Mouse (Mus musculus): ENCODE results near the gene Arsb. TPM values are rescaled to one million over a fixed set of nuclear protein-coding genes. Genes with fewer than 3 reads are reported as not detected.
"Not testable (repeated sequence)": the region's sequence is repeated elsewhere in the genome, so short reads cannot be mapped to it uniquely, and the experiment has no call there.

Gene Arsb
- polyA plus RNA-seq, 1 experiment from 2014 or later, result 8.9 TPM

DNA sequence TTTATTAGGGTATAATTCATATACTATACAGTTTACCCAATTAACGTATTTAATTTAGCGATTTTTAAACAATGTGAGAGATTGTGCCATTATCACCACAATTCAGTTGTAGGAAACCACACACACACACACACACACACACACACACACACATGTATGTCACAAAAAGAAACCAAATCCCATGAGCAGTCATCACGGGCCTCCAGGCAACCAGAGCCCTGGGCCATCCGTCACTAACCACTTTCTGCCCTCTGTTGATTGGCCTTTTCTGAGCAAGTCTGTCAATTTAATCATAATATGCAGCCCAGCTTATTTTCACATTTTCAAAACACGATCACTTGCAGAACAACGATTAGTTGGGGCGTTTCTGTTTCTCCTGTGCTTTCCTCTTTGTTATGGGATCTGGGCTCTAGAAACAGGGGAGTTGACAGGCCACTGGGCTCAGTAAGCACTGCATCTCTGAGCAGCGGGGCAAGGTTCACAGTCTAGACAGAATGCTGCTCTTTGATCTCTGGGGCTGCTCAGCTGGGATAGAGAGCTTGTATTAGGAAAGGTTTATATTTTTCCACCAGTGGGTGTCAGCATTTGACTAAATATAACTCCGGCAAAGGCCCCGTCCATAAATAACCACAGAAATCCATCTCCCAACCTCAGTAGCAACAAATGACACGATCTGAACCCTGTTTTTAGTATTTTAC lies 21.7 kb downstream of the Arsb start:
- Histone ChIP-seq H3K27ac (replicated peaks) (no peak overlapping the region), H3K36me3 (no peaks in the 10 kb centered on the region), H3K27me3 (replicated peaks) (peaks cover 4% of the 10 kb centered on the region; the same call in 1 of the 2 replicates), H3K4me3 (replicated peaks) (no peak overlapping the region), H3K4me1 (peaks cover 8% of the 10 kb centered on the region), H3K9me3 (replicated peaks) (no peaks in the 10 kb centered on the region), H3K4me2 (no peak overlapping the region), H3K9ac (replicated peaks) (no peak overlapping the region)
- 54% methylated on average over 11 of the region's 11 CpGs for WGBS
- ATAC-seq (ENCODE audit: low FRiP score), result peak; percentile 75

- Histone ChIP-seq H3K4me2 (no peak overlapping the region), H3K27me3 (replicated peaks) (peaks cover 4% of the 10 kb centered on the region; the same call in 1 of the 2 replicates), H3K4me1 (peaks cover 8% of the 10 kb centered on the region), H3K36me3 (no peaks in the 10 kb centered on the region), H3K4me3 (replicated peaks) (no peak overlapping the region), H3K27ac (replicated peaks) (no peak overlapping the region), H3K9me3 (replicated peaks) (no peaks in the 10 kb centered on the region), H3K9ac (replicated peaks) (no peak overlapping the region)
- 50% methylated on average over 10 of the region's 10 CpGs for WGBS
- no peak for ATAC-seq (ENCODE audit: low FRiP score)
Measured at GRCm38 (mm10) chr13:93793643-93794182, 22.3 kb downstream of the Arsb start.

DNA sequence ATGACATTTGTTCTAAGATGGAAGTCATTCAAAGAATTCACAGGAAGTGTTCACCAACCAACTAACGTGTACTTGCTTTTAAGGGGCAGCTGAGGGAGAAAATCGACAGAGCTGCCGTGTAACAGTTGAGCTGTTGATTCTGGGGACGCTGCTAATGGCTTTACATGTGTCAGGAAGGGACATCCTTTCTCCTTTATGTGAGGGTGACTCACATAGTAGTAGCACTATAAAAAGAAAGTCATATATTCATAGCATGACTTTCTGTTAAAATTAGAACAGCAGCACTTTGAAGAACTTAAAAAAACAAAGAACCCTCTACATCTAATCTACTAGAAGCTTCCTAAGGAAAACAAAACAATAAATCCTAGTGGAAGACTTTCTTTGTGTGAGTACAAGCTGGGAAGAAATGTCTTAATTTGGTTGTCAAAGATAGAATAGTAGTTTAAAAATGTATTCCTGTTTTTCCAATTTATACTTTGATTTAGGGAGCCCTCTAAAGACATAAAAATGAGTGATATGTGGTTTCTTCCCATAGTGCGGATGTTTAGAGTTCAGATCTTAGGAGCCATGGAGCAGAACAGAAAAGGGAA lies 25.7 kb downstream of the Arsb start:
- Histone ChIP-seq H3K36me3 (no peaks in the 10 kb centered on the region), H3K27ac (replicated peaks) (no peak overlapping the region), H3K27me3 (replicated peaks) (peaks cover 4% of the 10 kb centered on the region; the same call in 1 of the 2 replicates), H3K4me1 (peaks cover 8% of the 10 kb centered on the region), H3K9ac (replicated peaks) (no peak overlapping the region), H3K4me2 (no peak overlapping the region), H3K9me3 (replicated peaks) (no peaks in the 10 kb centered on the region), H3K4me3 (replicated peaks) (no peak overlapping the region)
- ATAC-seq (ENCODE audit: low FRiP score), result no peak
- WGBS, result 85% methylated on average over 5 of the region's 5 CpGs

- ATAC-seq (ENCODE audit: low FRiP score); H3K27me3 ChIP-seq (replicated peaks): not testable (repeated sequence)
- WGBS, result 96% methylated on average over 2 of the region's 2 CpGs
Measured at GRCm38 (mm10) chr13:93810311-93810710, 38.9 kb downstream of the Arsb start.

DNA sequence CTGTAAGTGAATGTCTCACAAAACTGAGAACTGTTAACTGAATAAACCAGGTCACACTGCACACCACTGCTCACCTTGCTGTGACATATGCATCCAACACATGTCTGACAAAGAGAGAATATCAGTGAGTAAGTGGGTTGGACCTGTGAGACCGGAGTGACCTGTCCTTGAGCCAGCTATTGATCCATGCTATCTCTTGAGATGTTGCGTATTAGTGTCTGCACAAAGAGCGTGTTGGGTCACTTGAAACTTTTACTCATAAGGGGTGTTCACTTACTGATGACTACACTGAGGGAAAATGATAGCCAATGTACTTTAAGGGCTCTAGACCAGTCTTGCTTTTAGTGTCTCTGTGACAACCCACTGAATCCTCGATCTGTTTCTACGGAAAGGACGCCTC lies 42.7 kb downstream of the Arsb start:
- WGBS, result 93% methylated on average over 6 of the region's 6 CpGs
- H3K4me3 ChIP-seq (replicated peaks), result no peak overlapping the region
- no peak overlapping the region for H3K4me2 ChIP-seq
- ATAC-seq (ENCODE audit: low FRiP score), result no peak
- H3K27ac ChIP-seq (replicated peaks), result no peak overlapping the region
- H3K27me3 ChIP-seq (replicated peaks), result no peaks in the 10 kb centered on the region
- H3K9me3 ChIP-seq (replicated peaks), result no peaks in the 10 kb centered on the region
- no peaks in the 10 kb centered on the region for H3K4me1 ChIP-seq
- H3K36me3 ChIP-seq, result no peaks in the 10 kb centered on the region
- H3K9ac ChIP-seq (replicated peaks), result no peak overlapping the region

More at GRCm38 (mm10) chr13:93810311-93810710, 38.9 kb downstream of the Arsb start:
- not testable (repeated sequence) for H3K27ac ChIP-seq (replicated peaks); H3K4me2 ChIP-seq; H3K4me1 ChIP-seq; H3K4me3 ChIP-seq (replicated peaks); H3K36me3 ChIP-seq; H3K9me3 ChIP-seq (replicated peaks); H3K9ac ChIP-seq (replicated peaks)

- H3K4me2 ChIP-seq, result no peak overlapping the region
- no peak for ATAC-seq (ENCODE audit: low FRiP score)
- no peaks in the 10 kb centered on the region for H3K27me3 ChIP-seq (replicated peaks)
- H3K27ac ChIP-seq (replicated peaks), result no peak overlapping the region
- no peak overlapping the region for H3K4me3 ChIP-seq (replicated peaks)
- no peaks in the 10 kb centered on the region for H3K4me1 ChIP-seq
- WGBS, result 93% methylated on average over 12 of the region's 12 CpGs
- no peaks in the 10 kb centered on the region for H3K36me3 ChIP-seq
- H3K9ac ChIP-seq (replicated peaks), result no peak overlapping the region
- H3K9me3 ChIP-seq (replicated peaks), result no peaks in the 10 kb centered on the region
Measured at GRCm38 (mm10) chr13:93814676-93815075, 43.2 kb downstream of the Arsb start.

- H3K9ac ChIP-seq (replicated peaks), result no peak overlapping the region
Measured at GRCm38 (mm10) chr13:93815128-93815527, 43.7 kb downstream of the Arsb start.

DNA sequence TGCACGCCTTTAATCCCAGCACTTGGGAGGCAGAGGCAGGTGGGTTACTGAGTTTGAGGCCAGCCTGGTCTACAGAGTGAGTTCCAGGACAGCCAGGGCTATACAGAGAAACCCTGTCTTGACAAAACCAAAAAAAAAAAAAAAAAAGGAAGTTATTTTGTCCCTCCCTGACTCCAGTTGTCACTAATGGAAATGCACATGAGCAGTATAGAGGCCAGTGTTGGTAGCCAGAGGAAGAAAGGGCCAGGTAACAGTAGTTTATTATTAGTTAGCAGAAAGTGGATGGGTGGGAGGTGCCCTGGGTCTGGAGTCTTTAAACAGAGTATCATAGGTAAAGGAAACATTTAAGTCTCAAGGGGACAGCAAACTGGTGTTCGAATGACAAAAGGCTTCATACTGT lies 44.7 kb downstream of the Arsb start:
- H3K4me1 ChIP-seq, result no peaks in the 10 kb centered on the region
- H3K27me3 ChIP-seq (replicated peaks), result no peaks in the 10 kb centered on the region
- H3K4me3 ChIP-seq (replicated peaks), result no peak overlapping the region
- H3K27ac ChIP-seq (replicated peaks), result no peak overlapping the region
- 95% methylated on average over 2 of the region's 2 CpGs for WGBS
- no peak for ATAC-seq (ENCODE audit: low FRiP score)
- no peaks in the 10 kb centered on the region for H3K36me3 ChIP-seq
- no peak overlapping the region for H3K4me2 ChIP-seq
- H3K9ac ChIP-seq (replicated peaks), result no peak overlapping the region
- H3K9me3 ChIP-seq (replicated peaks), result no peaks in the 10 kb centered on the region

More at GRCm38 (mm10) chr13:93815128-93815527, 43.7 kb downstream of the Arsb start:
- WGBS, result 88% methylated on average over 11 of the region's 11 CpGs
- Histone ChIP-seq H3K4me2 (no peak overlapping the region), H3K4me3 (replicated peaks) (no peak overlapping the region), H3K27ac (replicated peaks) (no peak overlapping the region), H3K9me3 (replicated peaks) (no peaks in the 10 kb centered on the region), H3K36me3 (no peaks in the 10 kb centered on the region), H3K4me1 (no peaks in the 10 kb centered on the region), H3K27me3 (replicated peaks) (no peaks in the 10 kb centered on the region)
- ATAC-seq (ENCODE audit: low FRiP score), result no peak

DNA sequence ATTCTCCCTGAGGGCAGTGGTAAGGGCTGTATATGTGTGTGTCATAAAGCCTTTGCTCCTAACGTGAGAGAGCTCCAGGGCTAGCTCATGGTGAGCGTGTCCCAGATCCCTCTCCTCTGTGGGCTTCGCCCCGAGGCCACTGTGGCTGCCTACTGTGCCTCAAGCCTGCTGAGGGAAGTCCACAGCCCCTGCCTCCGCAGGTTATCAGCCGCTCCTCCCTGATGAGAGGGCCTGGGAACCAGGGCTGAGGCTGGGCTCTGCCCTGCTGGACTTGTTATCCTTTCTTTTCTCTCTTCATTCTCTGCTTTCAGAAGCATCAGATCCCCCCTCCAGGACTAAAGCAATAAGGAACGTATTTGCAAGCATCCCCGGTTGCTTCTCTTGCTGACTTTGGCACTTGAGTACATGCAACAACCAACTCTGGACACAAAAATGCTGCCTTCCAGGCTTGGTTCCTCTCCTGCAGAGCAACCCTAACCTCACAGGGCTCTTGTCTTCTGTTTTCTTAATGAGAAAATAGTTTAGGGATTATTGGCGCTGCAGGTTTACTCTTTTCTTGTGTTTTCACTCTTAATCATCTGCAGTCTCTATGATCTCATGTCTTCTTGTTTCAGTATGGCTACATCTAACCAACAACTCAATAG lies 45.4 kb downstream of the Arsb start:
- Histone ChIP-seq H3K27ac (replicated peaks) (no peak overlapping the region), H3K9ac (replicated peaks) (no peak overlapping the region), H3K36me3 (no peaks in the 10 kb centered on the region), H3K9me3 (replicated peaks) (no peaks in the 10 kb centered on the region), H3K4me3 (replicated peaks) (no peak overlapping the region), H3K4me2 (no peak overlapping the region), H3K27me3 (replicated peaks) (no peaks in the 10 kb centered on the region), H3K4me1 (no peaks in the 10 kb centered on the region)
- no peak for ATAC-seq (ENCODE audit: low FRiP score)
- WGBS, result 64% methylated on average over 9 of the region's 9 CpGs

DNA sequence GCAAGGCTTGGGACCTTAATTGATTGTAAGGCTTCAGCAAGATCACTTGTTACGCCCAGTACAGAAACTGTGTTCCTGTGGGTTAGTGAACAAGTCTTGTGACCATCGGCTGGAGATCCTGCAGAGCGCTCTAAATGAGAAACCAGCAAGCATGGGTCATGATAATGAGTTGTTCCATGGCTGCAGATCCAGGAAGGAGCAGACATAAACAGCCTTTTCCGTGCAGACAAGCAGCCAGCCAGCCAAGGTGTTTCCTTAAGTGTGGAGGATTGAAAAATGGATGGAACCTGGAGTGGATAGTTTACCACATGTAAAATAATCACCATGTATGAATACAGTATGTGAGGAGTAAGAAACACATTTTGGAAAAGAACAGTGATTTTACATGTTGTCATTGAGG lies 48.7 kb downstream of the Arsb start:
- ATAC-seq (ENCODE audit: low FRiP score), result no peak
- no peak overlapping the region for H3K9ac ChIP-seq (replicated peaks)
- H3K4me3 ChIP-seq (replicated peaks), result no peak overlapping the region
- H3K27ac ChIP-seq (replicated peaks), result no peak overlapping the region
- H3K4me1 ChIP-seq, result no peaks in the 10 kb centered on the region
- H3K36me3 ChIP-seq, result no peaks in the 10 kb centered on the region
- 79% methylated on average over 4 of the region's 4 CpGs for WGBS
- H3K4me2 ChIP-seq, result no peak overlapping the region
- H3K27me3 ChIP-seq (replicated peaks), result no peaks in the 10 kb centered on the region
- no peaks in the 10 kb centered on the region for H3K9me3 ChIP-seq (replicated peaks)

DNA sequence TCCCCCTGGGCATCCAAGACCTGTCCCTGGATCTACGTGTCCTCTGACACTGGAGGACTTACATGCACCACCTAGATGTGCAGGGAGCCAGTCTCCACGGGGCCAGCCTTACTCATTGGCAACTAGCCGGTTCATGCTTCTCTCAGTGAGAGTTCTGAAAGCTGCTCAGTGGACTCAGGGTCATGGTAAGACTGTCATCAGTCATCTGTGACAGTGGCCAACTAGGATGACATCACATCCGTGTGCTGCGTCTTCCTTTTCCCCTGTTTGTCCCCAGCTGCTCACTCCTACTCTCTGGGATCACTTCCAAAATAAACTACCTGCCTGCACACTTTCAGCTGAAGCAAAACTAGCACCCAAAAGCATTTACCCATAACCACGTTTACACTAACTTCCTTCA lies 50.6 kb downstream of the Arsb start:
- WGBS, result 75% methylated on average over 6 of the region's 6 CpGs
- Histone ChIP-seq H3K4me3 (replicated peaks) (no peak overlapping the region), H3K27me3 (replicated peaks) (no peaks in the 10 kb centered on the region), H3K9ac (replicated peaks) (no peak overlapping the region), H3K36me3 (no peaks in the 10 kb centered on the region), H3K4me1 (no peaks in the 10 kb centered on the region), H3K9me3 (replicated peaks) (no peaks in the 10 kb centered on the region), H3K27ac (replicated peaks) (no peak overlapping the region), H3K4me2 (no peak overlapping the region)
- ATAC-seq (ENCODE audit: low FRiP score), result no peak

Data from neural tube, embryonic 15.5 days (tissue).